Mouse (Mus musculus): ENCODE measurements at regions not wholly inside any gene's neighbourhood (a gene's known extent, or its start where the extent isn't known, plus 50 kb on each side); places are given as distances from the start of the nearest gene placed in this dataset.

GRCm38 (mm10) chr19:59650611-59651329 is 192.6 kb downstream of the Emx2 start:
- no peaks in the 10 kb centered on the region for H3K4me1 ChIP-seq (ENCODE audit: control insufficient read depth in 1 of 2, insufficient read depth in 2 of 2, low read length in 2 of 2)
- no peaks in the 10 kb centered on the region; a peak in 1 of 4 replicates for H3K27me3 ChIP-seq (ENCODE audit: control insufficient read depth in 1 of 2, insufficient read depth in 2 of 2, low read length in 2 of 2)
- TF ChIP-seq JUND (IDR thresholded peaks at IDR 0.05; ENCODE audit: low read depth, low read length) (no peak), MEF2A (IDR thresholded peaks at IDR 0.05; ENCODE audit: extremely low read depth, insufficient replicate concordance, low read depth, low read length, poor library complexity, severe bottlenecking) (no peak), NELFE (IDR thresholded peaks at IDR 0.05; ENCODE audit: low read depth, low read length) (no peak), POLR2A (IDR thresholded peaks at IDR 0.05; ENCODE audit: control insufficient read depth in 1 of 2, insufficient read depth in 1 of 2, low read depth in 1 of 2, low read length in 2 of 2, poor library complexity in 1 of 2) (no peak), MAX (IDR thresholded peaks at IDR 0.05; ENCODE audit: low read length) (no peak), USF2 (IDR thresholded peaks at IDR 0.05; ENCODE audit: borderline replicate concordance in 1 of 2, insufficient read depth in 1 of 2, low read depth in 1 of 2, low read length in 2 of 2) (no peak), HCFC1 (IDR thresholded peaks at IDR 0.05; ENCODE audit: low read depth, low read length) (no peak), ZNF384 (IDR thresholded peaks at IDR 0.05; ENCODE audit: low read depth, low read length) (no peak)
- H3K4me3 ChIP-seq (ENCODE audit: control insufficient read depth in 1 of 2, insufficient read depth in 1 of 2, low read depth in 2 of 2, low read length in 2 of 2), result no peak overlapping the region
- H3K79me2 ChIP-seq (ENCODE audit: control insufficient read depth, insufficient read depth, low read length, poor library complexity), result no peaks in the 10 kb centered on the region
- H3K36me3 ChIP-seq (ENCODE audit: control insufficient read depth in 1 of 2, insufficient read depth in 2 of 2, low read length in 2 of 2), result no peaks in the 10 kb centered on the region
- no peak overlapping the region for H3K9ac ChIP-seq (ENCODE audit: control insufficient read depth, low read depth, low read length, poor library complexity, severe bottlenecking)
- DNase-seq (ENCODE audit: low read depth, low spot score), result no peak
- no peak overlapping the region for H3K27ac ChIP-seq (ENCODE audit: control insufficient read depth, low read depth, low read length)
- H3K9me3 ChIP-seq (replicated peaks; ENCODE audit: insufficient read depth, low read length), result no peaks in the 10 kb centered on the region

DNA sequence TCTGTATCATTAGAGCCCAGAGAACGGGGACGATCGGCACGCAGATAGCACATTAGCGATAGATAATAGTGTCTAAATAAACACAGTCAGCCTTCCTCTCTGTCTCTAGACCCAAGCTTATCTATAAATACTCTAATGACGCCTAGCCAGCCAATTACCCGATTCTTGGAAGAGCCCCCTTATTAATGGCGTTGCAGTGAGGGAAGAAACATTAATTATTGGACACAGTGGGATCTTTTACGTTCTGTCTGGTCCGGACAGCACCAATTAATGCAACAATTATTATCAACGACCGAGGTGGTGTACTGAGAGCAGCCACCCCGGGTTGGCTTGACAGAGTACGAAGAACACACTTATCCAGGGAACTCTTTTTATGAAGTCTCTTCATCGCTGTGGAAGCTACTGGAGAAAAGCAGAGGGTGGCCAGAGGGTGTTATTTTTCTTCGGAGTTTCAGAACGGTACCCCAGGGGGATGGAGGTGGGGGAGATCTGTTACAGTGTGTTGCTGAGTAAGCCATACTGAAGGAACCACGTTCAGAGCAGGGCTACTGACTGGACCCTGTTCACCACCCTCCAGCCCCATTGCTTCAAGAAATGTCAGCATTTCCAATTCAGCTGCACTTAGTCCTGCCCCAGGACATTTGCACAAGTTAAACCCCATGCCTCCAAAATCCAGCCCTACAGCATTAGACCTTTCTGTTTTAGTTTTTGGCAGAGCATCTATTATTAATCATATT is 195.6 kb downstream of the Emx2 start:
- Histone ChIP-seq H3K4me1 (ENCODE audit: control insufficient read depth in 1 of 2, insufficient read depth in 2 of 2, low read length in 2 of 2) (no peaks in the 10 kb centered on the region), H3K4me3 (ENCODE audit: control insufficient read depth in 1 of 2, insufficient read depth in 1 of 2, low read depth in 2 of 2, low read length in 2 of 2) (no peak overlapping the region), H3K9ac (ENCODE audit: control insufficient read depth, low read depth, low read length, poor library complexity, severe bottlenecking) (no peak overlapping the region), H3K36me3 (ENCODE audit: control insufficient read depth in 1 of 2, insufficient read depth in 2 of 2, low read length in 2 of 2) (no peaks in the 10 kb centered on the region), H3K9me3 (replicated peaks; ENCODE audit: insufficient read depth, low read length) (no peaks in the 10 kb centered on the region), H3K27ac (ENCODE audit: control insufficient read depth, low read depth, low read length) (no peak overlapping the region), H3K79me2 (ENCODE audit: control insufficient read depth, insufficient read depth, low read length, poor library complexity) (no peaks in the 10 kb centered on the region), H3K27me3 (ENCODE audit: control insufficient read depth in 1 of 2, insufficient read depth in 2 of 2, low read length in 2 of 2) (peaks cover 0 to 2% of the 10 kb centered on the region in 2 experiments; a peak in 2 of 4 replicates)
- TF ChIP-seq TCF12 (IDR thresholded peaks at IDR 0.05; ENCODE audit: low read depth, low read length) (no peak), POLR2AphosphoS2 (IDR thresholded peaks at IDR 0.05; ENCODE audit: low read length) (no peak), RAD21 (IDR thresholded peaks at IDR 0.05; ENCODE audit: low read depth, low read length) (no peak), EP300 (IDR thresholded peaks at IDR 0.05; ENCODE audit: low read depth in 1 of 2, low read length in 2 of 2) (no peak)
- DNase-seq (ENCODE audit: low read depth, low spot score), result no peak

- Histone ChIP-seq H3K9ac (ENCODE audit: control insufficient read depth, low read depth, low read length, poor library complexity, severe bottlenecking) (no peak overlapping the region), H3K9me3 (replicated peaks; ENCODE audit: insufficient read depth, low read length) (no peaks in the 10 kb centered on the region), H3K27me3 (ENCODE audit: control insufficient read depth in 1 of 2, insufficient read depth in 2 of 2, low read length in 2 of 2) (peaks cover 0 to 2% of the 10 kb centered on the region in 2 experiments; a peak in 2 of 4 replicates), H3K4me1 (ENCODE audit: control insufficient read depth in 1 of 2, insufficient read depth in 2 of 2, low read length in 2 of 2) (no peaks in the 10 kb centered on the region), H3K79me2 (ENCODE audit: control insufficient read depth, insufficient read depth, low read length, poor library complexity) (no peaks in the 10 kb centered on the region), H3K4me3 (ENCODE audit: control insufficient read depth in 1 of 2, insufficient read depth in 1 of 2, low read depth in 2 of 2, low read length in 2 of 2) (no peak overlapping the region), H3K36me3 (ENCODE audit: control insufficient read depth in 1 of 2, insufficient read depth in 2 of 2, low read length in 2 of 2) (no peaks in the 10 kb centered on the region), H3K27ac (ENCODE audit: control insufficient read depth, low read depth, low read length) (no peak overlapping the region)
- no peak for DNase-seq (ENCODE audit: low read depth, low spot score)
- TF ChIP-seq ZMIZ1 (IDR thresholded peaks at IDR 0.05; ENCODE audit: low read depth, low read length) (no peak), NRF1 (IDR thresholded peaks at IDR 0.05; ENCODE audit: insufficient read depth, low read depth, low read length, poor library complexity, severe bottlenecking) (no peak), ZC3H11A (IDR thresholded peaks at IDR 0.05; ENCODE audit: low read depth, low read length) (no peak), POLR2A (IDR thresholded peaks at IDR 0.05; ENCODE audit: control insufficient read depth in 1 of 2, insufficient read depth in 1 of 2, low read depth in 1 of 2, low read length in 2 of 2, poor library complexity in 1 of 2) (no peak)
Observed at GRCm38 (mm10) chr19:59655321-59655720, 197.1 kb downstream of the Emx2 start.
